Mouse (Mus musculus) mouse embryonic stem cell (cell line): ENCODE data around the gene Gm14435.
"Not testable (repeated sequence)": the region's sequence is repeated elsewhere in the genome, so short reads cannot be mapped to it uniquely, and the experiment has no call there.

Source experiments
- in situ Hi-C, 2 experiments: fragments of 300-500 bp; cut with MboI; formaldehyde crosslinking; loops; 1 replicate in 1 of 2; 3 replicates in 1 of 2; pipeline ENCODE4 v1.14.3; 2019 to 2020; ENCODE audit warnings: low sequenced_read_pairs in 2 of 2, low pct_unique_long_range_greater_than_20kb in 1 of 2, mixed read lengths in 1 of 2; ENCODE audit not compliant: unreplicated experiment in 1 of 2

The Gm14435 gene

GRCm38 (mm10) chr2:176423294-176423693, at the start of gene Gm14435:
Gene Gm14435, plus strand, starts transcription at chr2:176423594.
- in situ Hi-C loops, result not testable (repeated sequence)
